Mouse (Mus musculus) MEL (cell line): ENCODE data around the gene Nr2f1. TPM values are rescaled to one million over a fixed set of nuclear protein-coding genes. Genes with fewer than 3 reads are reported as not detected.

Experiments
- DNase-seq: peaks from one replicate; pipeline ENCODE4 v3.0.0; 2011; ENCODE audit warnings: low read depth, low spot score
- H3K27ac ChIP-seq: 2 replicates; pipeline ENCODE4 v1.5.1; 2012; ENCODE audit warnings: low read depth, mild to moderate bottlenecking, control low read depth, low read length, moderate library complexity; ENCODE audit not compliant: control insufficient read depth
- H3K27me3 ChIP-seq, 2 experiments: fragments of 150-350 bp in 1 of 2; sonication (generic) in 1 of 2; 2 replicates each; pipeline ENCODE4 v1.6.1; 2012; ENCODE audit warnings: low read length in 2 of 2, mild to moderate bottlenecking in 2 of 2, improper control_type of control experiment in 1 of 2, moderate library complexity in 1 of 2; ENCODE audit not compliant: insufficient read depth in 2 of 2, control insufficient read depth in 1 of 2
- H3K36me3 ChIP-seq, 2 experiments: 2 replicates each; pipeline ENCODE4 v1.6.1; 2012 to 2014; ENCODE audit warnings: low read length in 2 of 2, improper control_type of control experiment in 1 of 2, inconsistent platforms in 1 of 2, mild to moderate bottlenecking in 1 of 2; ENCODE audit not compliant: insufficient read depth in 2 of 2, control insufficient read depth in 1 of 2
- H3K4me1 ChIP-seq, 2 experiments: fragments of 150-350 bp in 1 of 2; sonication (generic) in 1 of 2; 2 replicates each; pipeline ENCODE4 v1.6.1; 2012; ENCODE audit warnings: low read length in 2 of 2, improper control_type of control experiment in 1 of 2, mild to moderate bottlenecking in 1 of 2; ENCODE audit not compliant: insufficient read depth in 2 of 2, control insufficient read depth in 1 of 2
- H3K4me3 ChIP-seq, 2 experiments: fragments of 150-350 bp in 1 of 2; sonication (generic) in 1 of 2; 2 replicates each; pipeline ENCODE4 v1.5.1; 2012; ENCODE audit warnings: low read depth in 2 of 2, low read length in 2 of 2, mild to moderate bottlenecking in 2 of 2, moderate library complexity in 2 of 2, control low read depth in 1 of 2, improper control_type of control experiment in 1 of 2; ENCODE audit not compliant: control insufficient read depth in 1 of 2, insufficient read depth in 1 of 2
- H3K79me2 ChIP-seq: 2 replicates; pipeline ENCODE4 v1.6.1; 2012; ENCODE audit warnings: mild to moderate bottlenecking, low read length, moderate library complexity; ENCODE audit not compliant: control insufficient read depth, poor library complexity, insufficient read depth
- H3K9ac ChIP-seq: 2 replicates; pipeline ENCODE4 v1.6.1; 2012; ENCODE audit warnings: low read depth, mild to moderate bottlenecking, control low read depth, low read length, moderate library complexity; ENCODE audit not compliant: control insufficient read depth, poor library complexity, severe bottlenecking
- H3K9me3 ChIP-seq: fragments of 150-350 bp; sonication (generic); replicated peaks from 2 replicates; pipeline ENCODE4 v1.6.1; 2012; ENCODE audit warnings: mild to moderate bottlenecking, low read length, improper control_type of control experiment, moderate library complexity; ENCODE audit not compliant: insufficient read depth
- BHLHE40 ChIP-seq: IDR thresholded peaks from 2 replicates; pipeline ENCODE4 v1.6.1; 2012; ENCODE audit warnings: low read depth, mild to moderate bottlenecking, inconsistent platforms, low read length, improper control_type of control experiment, borderline replicate concordance
- CHD1 ChIP-seq: IDR thresholded peaks from 2 replicates; pipeline ENCODE4 v1.6.1; 2012; ENCODE audit warnings: low read depth, mild to moderate bottlenecking, inconsistent platforms, low read length, improper control_type of control experiment
- CHD2 ChIP-seq: IDR thresholded peaks from 2 replicates; pipeline ENCODE4 v1.6.1; 2011; ENCODE audit warnings: low read length, improper control_type of control experiment
- CTCF ChIP-seq, 3 experiments: IDR thresholded peaks in 2 of 3; conservative IDR thresholded peaks in 1 of 3; 2 replicates each; pipeline ENCODE4 v1.5.1; 2011 to 2012; ENCODE audit warnings: low read length in 3 of 3, low read depth in 2 of 3, mild to moderate bottlenecking in 2 of 3, improper control_type of control experiment in 1 of 3, inconsistent platforms in 1 of 3, mixed read lengths in 1 of 3, moderate library complexity in 1 of 3; ENCODE audit not compliant: control insufficient read depth in 1 of 3, insufficient read depth in 1 of 3, poor library complexity in 1 of 3, severe bottlenecking in 1 of 3
- E2F4 ChIP-seq: IDR thresholded peaks from 2 replicates; pipeline ENCODE4 v1.6.1; 2011; ENCODE audit warnings: low read depth, low read length, improper control_type of control experiment, borderline replicate concordance
- EP300 ChIP-seq, 2 experiments: IDR thresholded peaks; 2 replicates each; pipeline ENCODE4 v1.6.1; 2011; ENCODE audit warnings: improper control_type of control experiment in 2 of 2, low read length in 2 of 2, low read depth in 1 of 2, mild to moderate bottlenecking in 1 of 2
- GABPA ChIP-seq: IDR thresholded peaks from 2 replicates; pipeline ENCODE4 v1.6.1; 2012; ENCODE audit warnings: low read depth, mild to moderate bottlenecking, inconsistent platforms, low read length, improper control_type of control experiment, moderate library complexity
- GATA1 ChIP-seq: IDR thresholded peaks from 2 replicates; pipeline ENCODE4 v1.6.1; 2011; ENCODE audit warnings: low read depth, low read length, improper control_type of control experiment
- HCFC1 ChIP-seq: IDR thresholded peaks from 2 replicates; pipeline ENCODE4 v1.6.1; 2012; ENCODE audit warnings: low read depth, mild to moderate bottlenecking, inconsistent platforms, low read length, improper control_type of control experiment, moderate library complexity
- JUND ChIP-seq: IDR thresholded peaks from 2 replicates; pipeline ENCODE4 v1.6.1; 2011; ENCODE audit warnings: low read depth, mild to moderate bottlenecking, improper control_type of control experiment, low read length
- KAT2A ChIP-seq: conservative IDR thresholded peaks from 2 replicates; pipeline ENCODE4 v1.6.1; 2012; ENCODE audit warnings: low read depth, low read length, improper control_type of control experiment, inconsistent platforms
- MAFK ChIP-seq: IDR thresholded peaks from 2 replicates; pipeline ENCODE4 v1.6.1; 2011; ENCODE audit warnings: low read depth, mild to moderate bottlenecking, low read length, improper control_type of control experiment, borderline replicate concordance
- MAZ ChIP-seq: IDR thresholded peaks from 2 replicates; pipeline ENCODE4 v1.6.1; 2012; ENCODE audit warnings: low read depth, mild to moderate bottlenecking, inconsistent platforms, low read length, improper control_type of control experiment
- MEF2A ChIP-seq: IDR thresholded peaks from 2 replicates; pipeline ENCODE4 v1.6.1; 2014; ENCODE audit warnings: low read depth, mild to moderate bottlenecking, inconsistent platforms, low read length, improper control_type of control experiment; ENCODE audit not compliant: poor library complexity, insufficient replicate concordance, severe bottlenecking; ENCODE audit errors: extremely low read depth
- MXI1 ChIP-seq: IDR thresholded peaks from 2 replicates; pipeline ENCODE4 v1.6.1; 2011; ENCODE audit warnings: mild to moderate bottlenecking, low read depth, low read length, improper control_type of control experiment
- MYB ChIP-seq: IDR thresholded peaks from 2 replicates; pipeline ENCODE4 v1.6.1; 2011; ENCODE audit warnings: mild to moderate bottlenecking, low read depth, low read length, improper control_type of control experiment
- MYC ChIP-seq: IDR thresholded peaks from 2 replicates; pipeline ENCODE4 v1.6.1; 2011; ENCODE audit warnings: low read depth, mild to moderate bottlenecking, low read length, improper control_type of control experiment, moderate library complexity
- POLR2AphosphoS2 ChIP-seq: IDR thresholded peaks from 2 replicates; pipeline ENCODE4 v1.6.1; 2011; ENCODE audit warnings: low read length, improper control_type of control experiment
- RAD21 ChIP-seq: IDR thresholded peaks from 2 replicates; pipeline ENCODE4 v1.6.1; 2011; ENCODE audit warnings: mild to moderate bottlenecking, low read depth, low read length, improper control_type of control experiment
- RCOR1 ChIP-seq: IDR thresholded peaks from 2 replicates; pipeline ENCODE4 v1.6.1; 2012; ENCODE audit warnings: low read depth, mild to moderate bottlenecking, inconsistent platforms, low read length, improper control_type of control experiment
- SIN3A ChIP-seq: IDR thresholded peaks from 2 replicates; pipeline ENCODE4 v1.6.1; 2012; ENCODE audit warnings: low read length, improper control_type of control experiment, inconsistent platforms
- SMC3 ChIP-seq: IDR thresholded peaks from 2 replicates; pipeline ENCODE4 v1.6.1; 2011; ENCODE audit warnings: low read depth, low read length, improper control_type of control experiment
- TBP ChIP-seq: IDR thresholded peaks from 2 replicates; pipeline ENCODE4 v1.8.0; 2011; ENCODE audit warnings: low read depth, low read length, improper control_type of control experiment
- TCF12 ChIP-seq: IDR thresholded peaks from 2 replicates; pipeline ENCODE4 v1.6.1; 2014; ENCODE audit warnings: low read depth, mild to moderate bottlenecking, inconsistent platforms, low read length, improper control_type of control experiment, moderate library complexity
- USF1 ChIP-seq: IDR thresholded peaks from 2 replicates; pipeline ENCODE4 v1.6.1; 2014; ENCODE audit warnings: low read depth, mild to moderate bottlenecking, inconsistent platforms, low read length, improper control_type of control experiment, moderate library complexity
- USF2 ChIP-seq, 2 experiments: IDR thresholded peaks; 2 replicates each; pipeline ENCODE4 v1.6.1; 2011 to 2012; ENCODE audit warnings: improper control_type of control experiment in 2 of 2, low read length in 2 of 2, borderline replicate concordance in 1 of 2, inconsistent platforms in 1 of 2, low read depth in 1 of 2, mild to moderate bottlenecking in 1 of 2; ENCODE audit not compliant: insufficient read depth in 1 of 2
- ZC3H11A ChIP-seq: IDR thresholded peaks from 2 replicates; pipeline ENCODE4 v1.6.1; 2012; ENCODE audit warnings: low read depth, mild to moderate bottlenecking, inconsistent platforms, low read length, improper control_type of control experiment
- ZNF384 ChIP-seq: IDR thresholded peaks from 2 replicates; pipeline ENCODE4 v1.6.1; 2012; ENCODE audit warnings: low read depth, mild to moderate bottlenecking, inconsistent platforms, low read length, improper control_type of control experiment
- polyA plus RNA-seq, 2 experiments: library from polyadenylated mRNA; stranded (reverse) in 1 of 2; unstranded in 1 of 2; fragments of >175 nt in 1 of 2; fragments of >200 nt in 1 of 2; gene quantifications; 2 replicates each; pipeline versions ENCODE4 v1.2.1 to v1.2.4; 2012; ENCODE audit warnings: low replicate concordance in 2 of 2, low read depth in 1 of 2; ENCODE audit not compliant: insufficient read length in 2 of 2, insufficient read depth in 1 of 2, missing spikeins in 1 of 2
- total RNA-seq: library from RNA; depleted of rRNA; stranded (reverse); fragments of 300-350 nt; gene quantifications from 2 replicates; pipeline ENCODE4 v1.2.3, GENCODE M21; 2012

Nr2f1 gene
- total and polyA plus RNA-seq, 3 experiments, result 9.9 to 27.1 TPM; not detected in 1

DNA sequence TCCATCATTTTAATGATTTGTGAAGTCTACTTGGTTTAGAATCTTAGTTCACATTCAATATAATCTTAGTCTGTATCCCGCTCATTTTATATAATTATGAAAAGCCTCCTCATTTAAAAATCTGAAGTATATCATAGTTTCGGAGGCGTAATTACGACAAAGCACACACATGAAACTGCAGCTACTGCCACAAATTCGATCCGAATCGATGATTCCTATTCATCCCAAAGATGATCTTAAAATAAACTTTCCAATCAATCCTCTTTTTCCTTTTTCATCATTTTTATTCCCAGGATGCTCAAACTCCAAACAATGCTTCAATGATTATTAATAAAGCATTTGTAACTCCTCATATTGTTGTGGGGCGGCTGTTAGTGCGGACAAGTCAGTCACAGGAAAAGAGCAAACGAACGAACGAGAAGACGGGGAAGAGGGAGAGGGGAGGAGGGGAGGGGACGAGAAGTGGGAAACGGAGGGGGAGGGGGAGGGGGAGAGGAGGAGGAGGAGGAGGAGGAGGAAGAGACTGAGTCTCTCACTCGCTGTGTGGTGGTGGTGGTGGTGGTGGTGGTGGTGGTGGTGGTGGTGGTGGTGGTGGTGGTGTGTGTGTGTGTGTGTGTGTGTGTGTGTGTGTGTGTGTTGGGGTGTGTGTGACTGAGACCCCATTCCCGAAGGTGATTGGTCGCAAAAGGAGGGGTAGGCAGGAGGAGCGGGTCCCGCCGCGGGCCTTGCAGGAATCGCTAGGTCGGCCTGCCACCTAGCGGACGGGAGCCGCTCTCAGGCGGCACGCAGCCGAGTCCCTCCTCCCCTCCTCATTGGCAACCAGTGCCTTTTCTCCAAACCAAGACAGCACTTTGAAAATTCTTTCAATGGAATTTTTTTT is 1.7 kb upstream of the Nr2f1 start:
- Histone ChIP-seq H3K36me3 (peaks cover 0 to 17% of the 10 kb centered on the region in 2 experiments; a peak in 2 of 4 replicates), H3K4me1 (peaks cover 3 to 10% of the 10 kb centered on the region in 2 experiments; a peak in 3 of 4 replicates), H3K9me3 (no peaks in the 10 kb centered on the region), H3K27ac (peak overlapping the region; percentile 84), H3K79me2 (peaks cover 28% of the 10 kb centered on the region), H3K27me3 (no peaks in the 10 kb centered on the region), H3K9ac (peak overlapping the region; percentile 76), H3K4me3 (peak overlapping the region; percentile 79 to 90)
- TF ChIP-seq BHLHE40 (0 out of 2 replicates have a peak, but pooled peaks have one; percentile 5), HCFC1 (peak; percentile 70), SIN3A (peak; percentile 52), SMC3 (peak; percentile 54), GABPA (peak; percentile 33; the same call in 1 of the 2 replicates), EP300 (IDR thresholded peaks at IDR 0.05; ENCODE audit: low read depth in 1 of 2, low read length in 2 of 2) (peak in 1 of 2 experiments; percentile 39; a peak in 2 of 4 replicates), GATA1 (no peak), ZC3H11A (peak; percentile 48), CTCF (IDR thresholded peaks at IDR 0.05 in 2 of 3, conservative IDR thresholded peaks at IDR 0.05 in 1 of 3; ENCODE audit: control insufficient read depth in 1 of 3, insufficient read depth in 1 of 3, low read depth in 2 of 3, low read length in 3 of 3, poor library complexity in 1 of 3, severe bottlenecking in 1 of 3) (peak; percentile 61 to 88 (median 83)), E2F4 (peak; percentile 36; the same call in 1 of the 2 replicates), CHD1 (0 out of 2 replicates have a peak, but pooled peaks have one; percentile 7), TCF12 (peak; percentile 37), MXI1 (peak; percentile 21), MYB (no peak), RAD21 (peak; percentile 77), TBP (0 out of 2 replicates have a peak, but pooled peaks have one; percentile 47), MYC (no peak), POLR2AphosphoS2 (no peak), MAZ (peak; percentile 89)
- peak; percentile 95 for DNase-seq

GRCm38 (mm10) chr13:78200407-78200806 is 850 bp upstream of the Nr2f1 start:
- peak; percentile 94 for DNase-seq
- Histone ChIP-seq H3K36me3 (peaks cover 0 to 16% of the 10 kb centered on the region in 2 experiments; a peak in 2 of 4 replicates), H3K27ac (peak overlapping the region; percentile 84), H3K9ac (peak overlapping the region; percentile 65), H3K4me3 (peak overlapping the region; percentile 75 to 90), H3K27me3 (no peaks in the 10 kb centered on the region), H3K9me3 (no peaks in the 10 kb centered on the region), H3K79me2 (peaks cover 28% of the 10 kb centered on the region), H3K4me1 (peaks cover 3 to 10% of the 10 kb centered on the region in 2 experiments; a peak in 3 of 4 replicates)
- no peak for TF ChIP-seq MEF2A
- TF ChIP-seq MYC, result no peak
- TF ChIP-seq JUND, result no peak
- no peak for TF ChIP-seq MYB
- TF ChIP-seq CHD1, result no peak
- no peak for TF ChIP-seq USF2 (IDR thresholded peaks at IDR 0.05; ENCODE audit: borderline replicate concordance in 1 of 2, insufficient read depth in 1 of 2, low read depth in 1 of 2, low read length in 2 of 2)
- TF ChIP-seq HCFC1, result no peak
- TF ChIP-seq KAT2A, result no peak
- peak; percentile 81 for TF ChIP-seq TCF12
- no peak for TF ChIP-seq CHD2
- TF ChIP-seq MAFK, result no peak
- TF ChIP-seq ZC3H11A, result no peak
- no peak for TF ChIP-seq E2F4
- no peak for TF ChIP-seq RCOR1
- TF ChIP-seq BHLHE40, result peak; percentile 56; the same call in 1 of the 2 replicates
- TF ChIP-seq EP300 (IDR thresholded peaks at IDR 0.05; ENCODE audit: low read depth in 1 of 2, low read length in 2 of 2), result peak; percentile 45 to 64; a peak in 3 of 4 replicates
- TF ChIP-seq USF1, result no peak
- no peak for TF ChIP-seq ZNF384
- TF ChIP-seq SIN3A, result peak; percentile 41
